Mouse (Mus musculus) stomach, postnatal 0 days (tissue): ENCODE data around the gene Sez6.

Experiments used
- CTCF ChIP-seq: IDR thresholded peaks from 2 replicates; pipeline ENCODE4 v1.5.1; 2016; ENCODE audit warnings: antibody characterized with exemption, low read depth, mild to moderate bottlenecking, moderate library complexity
- EP300 ChIP-seq: optimal IDR thresholded peaks from 2 replicates; pipeline ENCODE3; 2016; ENCODE audit warnings: antibody characterized with exemption

- no peak for TF ChIP-seq CTCF
- TF ChIP-seq EP300: no peak
Measured at GRCm38 (mm10) chr11:77960199-77960598, 29.6 kb downstream of the Sez6 start.
